Mouse (Mus musculus): Measurements from ENCODE around the gene Ascl5. TPM values are rescaled to one million over a fixed set of nuclear protein-coding genes. Genes with fewer than 3 reads are reported as not detected.

Ascl5 gene
- total and polyA plus RNA-seq, 2 experiments from 2014 or later = 0.90 TPM; not detected in 1

DNA sequence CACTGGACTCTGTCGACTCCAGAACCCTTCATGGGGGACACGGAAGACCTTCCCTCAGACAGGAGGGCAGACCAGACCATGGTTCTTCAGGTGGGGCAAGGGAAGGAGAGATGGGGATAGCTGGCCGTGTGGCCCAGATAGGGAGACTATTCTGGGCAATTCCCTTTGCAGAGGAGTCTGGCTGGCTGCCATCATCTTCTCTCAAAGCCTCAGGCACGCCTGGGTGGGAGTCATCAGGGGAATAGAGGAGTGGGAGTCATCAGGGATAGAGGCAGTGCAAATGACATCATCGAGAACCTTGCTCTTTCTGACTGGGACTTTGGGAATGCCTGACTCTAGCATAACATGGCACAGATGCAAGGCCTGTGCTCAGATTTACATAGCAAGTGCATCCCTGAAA is 13.4 kb downstream of the Ascl5 start:
- H3K36me3 ChIP-seq (ENCODE audit: insufficient read depth) = no peaks in the 10 kb centered on the region
- peak; percentile 34; the same call in 1 of the 2 replicates for ATAC-seq
- TF ChIP-seq CTCF (IDR thresholded peaks at IDR 0.05; ENCODE audit: low read depth) = no peak
- H3K4me1 ChIP-seq (ENCODE audit: insufficient read depth) = no peaks in the 10 kb centered on the region
- no peaks in the 10 kb centered on the region for H3K27me3 ChIP-seq (ENCODE audit: insufficient read depth, low read length)
- H3K4me3 ChIP-seq (ENCODE audit: low read depth, low read length) = no peak overlapping the region
- WGBS = 62% methylated on average over 5 of the region's 5 CpGs
- no peaks in the 10 kb centered on the region for H3K9me3 ChIP-seq (ENCODE audit: low read length)
- DNase-seq = no peak
- H3K4me2 ChIP-seq (ENCODE audit: low read depth) = no peak overlapping the region
- no peak overlapping the region for H3K27ac ChIP-seq (ENCODE audit: low read depth, low read length)
- H3K9ac ChIP-seq = no peak overlapping the region

DNA sequence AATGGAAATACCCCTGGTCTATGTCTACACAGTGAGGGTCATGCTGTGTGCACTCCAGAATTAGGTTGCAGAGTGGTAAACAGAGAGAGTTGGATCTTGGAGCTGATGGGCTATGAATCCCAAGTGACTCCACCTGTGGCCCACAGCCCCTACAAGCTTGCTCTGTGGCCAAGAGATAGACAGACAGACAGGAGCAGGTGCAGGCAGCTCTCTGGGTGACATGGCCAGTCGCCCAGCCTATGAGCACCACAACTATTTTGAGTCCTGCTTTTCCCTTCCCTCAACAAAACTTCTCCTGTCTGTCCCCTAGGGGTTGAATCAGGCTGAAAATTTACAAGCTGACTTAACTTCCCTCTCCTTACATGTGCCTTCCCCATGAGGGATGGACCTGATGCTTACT is 16.0 kb downstream of the Ascl5 start:
- no peak for ATAC-seq
- 73% methylated on average over 1 of the region's 1 CpGs for WGBS

GRCm38 (mm10) chr1:136067579-136067978 is 17.0 kb downstream of the Ascl5 start:
- Histone ChIP-seq H3K4me1 (ENCODE audit: insufficient read depth) (no peaks in the 10 kb centered on the region), H3K36me3 (ENCODE audit: insufficient read depth) (no peaks in the 10 kb centered on the region), H3K9me3 (ENCODE audit: low read length) (no peaks in the 10 kb centered on the region), H3K4me2 (ENCODE audit: low read depth) (no peak overlapping the region), H3K27me3 (ENCODE audit: insufficient read depth, low read length) (no peaks in the 10 kb centered on the region), H3K27ac (ENCODE audit: low read depth, low read length) (no peak overlapping the region), H3K9ac (no peak overlapping the region), H3K4me3 (ENCODE audit: low read depth, low read length) (no peak overlapping the region)
- no peak for TF ChIP-seq CTCF (IDR thresholded peaks at IDR 0.05; ENCODE audit: low read depth)
- WGBS = 80% methylated on average over 3 of the region's 3 CpGs
- DNase-seq (no peak), ATAC-seq (no peak)

More for the DNA sequence above, 16.0 kb downstream of the Ascl5 start:
- Histone ChIP-seq H3K36me3 (ENCODE audit: insufficient read depth) (no peaks in the 10 kb centered on the region), H3K4me2 (ENCODE audit: low read depth) (no peak overlapping the region), H3K4me1 (ENCODE audit: insufficient read depth) (no peaks in the 10 kb centered on the region), H3K27me3 (ENCODE audit: insufficient read depth, low read length) (no peaks in the 10 kb centered on the region), H3K27ac (ENCODE audit: low read depth, low read length) (no peak overlapping the region), H3K9ac (no peak overlapping the region), H3K9me3 (ENCODE audit: low read length) (no peaks in the 10 kb centered on the region), H3K4me3 (ENCODE audit: low read depth, low read length) (no peak overlapping the region)
- TF ChIP-seq CTCF (IDR thresholded peaks at IDR 0.05; ENCODE audit: low read depth) = no peak
- DNase-seq = no peak

DNA sequence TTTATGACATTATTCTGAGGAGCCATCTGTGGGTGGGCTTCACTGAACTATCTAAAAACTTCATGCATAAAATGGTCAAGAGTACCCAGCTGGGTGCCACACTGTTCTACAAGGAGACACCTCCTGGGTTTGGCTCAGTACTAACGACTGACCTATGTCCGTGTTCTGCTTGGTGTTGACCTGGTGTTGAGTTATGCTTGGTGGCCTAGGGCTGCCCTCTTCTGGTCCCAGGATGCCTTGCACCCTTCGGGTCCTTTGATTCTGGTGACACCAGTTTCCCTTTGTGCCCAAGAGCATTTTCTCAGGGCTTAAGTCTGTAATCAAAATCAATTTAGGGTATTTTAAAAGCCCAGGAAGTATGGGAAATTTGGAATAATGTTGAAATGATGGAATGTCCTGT is 25.5 kb downstream of the Ascl5 start:
- Histone ChIP-seq H3K4me3 (ENCODE audit: low read depth, low read length) (no peak overlapping the region), H3K4me1 (ENCODE audit: insufficient read depth) (no peaks in the 10 kb centered on the region), H3K27ac (ENCODE audit: low read depth, low read length) (no peak overlapping the region), H3K9me3 (ENCODE audit: low read length) (no peaks in the 10 kb centered on the region), H3K36me3 (ENCODE audit: insufficient read depth) (no peaks in the 10 kb centered on the region), H3K9ac (no peak overlapping the region), H3K4me2 (ENCODE audit: low read depth) (no peak overlapping the region), H3K27me3 (ENCODE audit: insufficient read depth, low read length) (no peaks in the 10 kb centered on the region)
- WGBS = 4% methylated on average over 3 of the region's 3 CpGs
- ATAC-seq = peak; percentile 61
- peak; percentile 78 for TF ChIP-seq CTCF (IDR thresholded peaks at IDR 0.05; ENCODE audit: low read depth)
- peak; percentile 49 for DNase-seq

GRCm38 (mm10) chr1:136077656-136078055 is 27.1 kb downstream of the Ascl5 start:
- Histone ChIP-seq H3K4me2 (ENCODE audit: low read depth) (no peak overlapping the region), H3K9me3 (ENCODE audit: low read length) (no peaks in the 10 kb centered on the region), H3K4me1 (ENCODE audit: insufficient read depth) (no peaks in the 10 kb centered on the region), H3K36me3 (ENCODE audit: insufficient read depth) (no peaks in the 10 kb centered on the region), H3K27me3 (ENCODE audit: insufficient read depth, low read length) (no peaks in the 10 kb centered on the region), H3K4me3 (ENCODE audit: low read depth, low read length) (no peak overlapping the region), H3K27ac (ENCODE audit: low read depth, low read length) (no peak overlapping the region), H3K9ac (no peak overlapping the region)
- DNase-seq (no peak), ATAC-seq (no peak)
- WGBS = 57% methylated on average over 4 of the region's 4 CpGs
- TF ChIP-seq CTCF (IDR thresholded peaks at IDR 0.05; ENCODE audit: low read depth) = no peak

DNA sequence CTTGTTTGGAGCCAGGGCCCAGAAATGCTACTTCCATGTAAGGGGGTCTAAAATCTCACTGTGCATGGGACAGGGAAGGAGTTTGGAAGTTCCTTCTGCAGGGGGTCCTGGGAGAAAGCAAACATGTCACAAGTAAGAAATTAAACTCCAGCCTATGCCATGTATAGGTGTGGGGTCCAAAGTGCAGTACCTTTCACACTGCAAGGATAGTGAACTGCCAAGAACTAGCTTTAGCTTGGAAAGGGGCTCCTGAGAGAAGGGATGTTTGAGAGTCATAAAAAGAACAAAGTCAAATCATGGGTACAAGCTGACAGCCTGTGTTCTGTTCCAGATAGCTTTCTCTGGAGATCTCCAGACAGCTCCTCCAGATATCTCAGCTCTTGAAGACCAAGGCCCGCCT is 30.6 kb downstream of the Ascl5 start:
- Histone ChIP-seq H3K4me3 (ENCODE audit: low read depth, low read length) (no peak overlapping the region), H3K9me3 (ENCODE audit: low read length) (no peaks in the 10 kb centered on the region), H3K9ac (no peak overlapping the region), H3K4me1 (ENCODE audit: insufficient read depth) (no peaks in the 10 kb centered on the region), H3K27ac (ENCODE audit: low read depth, low read length) (no peak overlapping the region), H3K36me3 (ENCODE audit: insufficient read depth) (no peaks in the 10 kb centered on the region), H3K4me2 (ENCODE audit: low read depth) (no peak overlapping the region), H3K27me3 (ENCODE audit: insufficient read depth, low read length) (no peaks in the 10 kb centered on the region)
- no peak for DNase-seq
- ATAC-seq = no peak
- TF ChIP-seq CTCF (IDR thresholded peaks at IDR 0.05; ENCODE audit: low read depth) = no peak
- WGBS = 88% methylated on average over 1 of the region's 1 CpGs

GRCm38 (mm10) chr1:136085988-136086685 is 35.5 kb downstream of the Ascl5 start:
- H3K27me3 ChIP-seq (ENCODE audit: insufficient read depth, low read length) = no peaks in the 10 kb centered on the region
- DNase-seq (no peak), ATAC-seq (no peak)
- H3K4me1 ChIP-seq (ENCODE audit: insufficient read depth) = no peaks in the 10 kb centered on the region
- TF ChIP-seq CTCF (IDR thresholded peaks at IDR 0.05; ENCODE audit: low read depth) = no peak
- H3K4me2 ChIP-seq (ENCODE audit: low read depth) = no peak overlapping the region
- 89% methylated on average over 3 of the region's 3 CpGs for WGBS
- H3K9ac ChIP-seq = no peak overlapping the region
- no peak overlapping the region for H3K27ac ChIP-seq (ENCODE audit: low read depth, low read length)
- H3K9me3 ChIP-seq (ENCODE audit: low read length) = no peaks in the 10 kb centered on the region
- no peaks in the 10 kb centered on the region for H3K36me3 ChIP-seq (ENCODE audit: insufficient read depth)
- H3K4me3 ChIP-seq (ENCODE audit: low read depth, low read length) = no peak overlapping the region

All from forebrain, postnatal 0 days (tissue).